Mouse (Mus musculus) embryo, embryonic 11.5 days (tissue): ENCODE results near the gene Sec16b.

Experiments used
- DNase-seq: peaks from one replicate; pipeline ENCODE4 v3.0.0-alpha.2; 2012; ENCODE audit warnings: low read depth, low spot score

Gene Sec16b

GRCm38 (mm10) chr1:157506522-157506921 is at the start of gene Sec16b:
Gene Sec16b, plus strand, starts transcription at chr1:157506728.
- DNase-seq = peak; percentile 40

- DNase-seq = no peak
Measured at GRCm38 (mm10) chr1:157457789-157458188, 48.7 kb upstream of the Sec16b start.

- peak; percentile 56 for DNase-seq
Measured at GRCm38 (mm10) chr1:157458421-157459208, 47.9 kb upstream of the Sec16b start, which contains the start of gene Cryzl2. Gene Cryzl2, plus strand, starts transcription at chr1:157458577.

- no peak for DNase-seq
Measured at GRCm38 (mm10) chr1:157459904-157460303, 46.6 kb upstream of the Sec16b start.

- DNase-seq = no peak
Measured at GRCm38 (mm10) chr1:157461276-157461675, 45.3 kb upstream of the Sec16b start.

- DNase-seq = no peak
Measured at GRCm38 (mm10) chr1:157462336-157462735, 44.2 kb upstream of the Sec16b start.

GRCm38 (mm10) chr1:157465194-157465593 is 41.3 kb upstream of the Sec16b start:
- DNase-seq = no peak

GRCm38 (mm10) chr1:157467866-157468265 is 38.7 kb upstream of the Sec16b start:
- DNase-seq = no peak

GRCm38 (mm10) chr1:157470761-157471386 is 35.7 kb upstream of the Sec16b start:
- no peak for DNase-seq

GRCm38 (mm10) chr1:157472716-157473115 is 33.8 kb upstream of the Sec16b start:
- DNase-seq = no peak

- no peak for DNase-seq
Measured at GRCm38 (mm10) chr1:157474865-157475264, 31.7 kb upstream of the Sec16b start.

GRCm38 (mm10) chr1:157476231-157476630 is 30.3 kb upstream of the Sec16b start:
- no peak for DNase-seq

GRCm38 (mm10) chr1:157480090-157480489 is 26.4 kb upstream of the Sec16b start:
- DNase-seq = no peak

GRCm38 (mm10) chr1:157480901-157481300 is 25.6 kb upstream of the Sec16b start:
- no peak for DNase-seq

GRCm38 (mm10) chr1:157481666-157482065 is 24.9 kb upstream of the Sec16b start:
- no peak for DNase-seq

GRCm38 (mm10) chr1:157484161-157484560 is 22.4 kb upstream of the Sec16b start:
- no peak for DNase-seq

GRCm38 (mm10) chr1:157500657-157501056 is 5.9 kb upstream of the Sec16b start:
- no peak for DNase-seq

- DNase-seq = no peak
Measured at GRCm38 (mm10) chr1:157501352-157501945, 5.1 kb upstream of the Sec16b start.

- DNase-seq = no peak
Measured at GRCm38 (mm10) chr1:157503071-157503470, 3.5 kb upstream of the Sec16b start.

GRCm38 (mm10) chr1:157506995-157507595 is 567 bp downstream of the Sec16b start:
- DNase-seq = no peak

- no peak for DNase-seq
Measured at GRCm38 (mm10) chr1:157507814-157508213, 1.3 kb downstream of the Sec16b start.
